Mouse (Mus musculus): Measurements from ENCODE around the gene Papss1. TPM values are rescaled to one million over a fixed set of nuclear protein-coding genes. Genes with fewer than 3 reads are reported as not detected.

Papss1 gene
- polyA plus RNA-seq, 1 experiment: 48.7 TPM

DNA sequence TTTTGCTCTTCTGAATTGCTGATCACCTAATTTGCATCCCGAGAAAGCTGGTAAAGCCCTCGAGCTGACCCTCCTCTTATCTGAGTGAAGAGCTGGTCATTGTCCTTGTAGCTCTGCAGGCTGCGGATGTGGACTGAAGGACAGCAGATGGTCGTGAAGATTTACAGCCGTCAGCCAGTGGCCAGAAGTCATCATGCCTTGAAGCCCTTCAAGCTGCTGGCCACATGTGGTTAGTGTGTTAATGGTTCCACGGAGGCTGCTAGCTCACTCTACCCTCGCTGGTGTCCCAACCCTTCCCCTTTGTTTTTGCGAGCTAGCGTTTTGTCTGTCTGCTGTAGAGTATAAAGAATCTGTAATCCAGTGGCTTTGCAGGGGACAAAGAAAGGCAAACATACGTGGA lies 73.1 kb downstream of the Papss1 start:
- no peak overlapping the region for H3ac ChIP-seq (ENCODE audit: control insufficient read depth, insufficient read length)

DNA sequence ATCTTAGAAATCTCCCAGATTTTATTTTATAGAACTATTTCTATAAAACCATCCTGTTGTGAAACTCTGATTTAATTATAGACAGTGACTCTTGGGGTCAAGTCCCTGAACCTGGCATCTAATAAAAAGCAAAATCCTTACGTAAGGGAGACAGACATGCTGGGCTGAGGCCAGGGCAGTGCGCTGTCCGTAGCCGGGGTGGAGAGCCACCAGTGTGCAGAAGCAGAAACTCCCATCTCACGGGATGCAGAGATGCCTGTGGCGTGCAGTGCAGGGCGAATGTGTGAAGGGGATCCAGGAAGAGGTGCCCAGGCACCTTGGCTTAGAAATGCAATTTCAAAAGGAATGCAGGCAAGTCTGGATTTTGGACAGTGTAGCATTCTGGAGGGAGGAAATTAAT lies 73.6 kb downstream of the Papss1 start:
- no peak overlapping the region for H3K4me3 ChIP-seq
- H3K4me2 ChIP-seq (ENCODE audit: low read depth): no peak overlapping the region
- no peak overlapping the region for H3ac ChIP-seq (ENCODE audit: control insufficient read depth, insufficient read length)
- H3K36me3 ChIP-seq (ENCODE audit: control insufficient read depth, insufficient read depth): peaks cover 4% of the 10 kb centered on the region
- H3K27me3 ChIP-seq (ENCODE audit: control insufficient read depth, insufficient read depth, insufficient read length): no peaks in the 10 kb centered on the region
- no peaks in the 10 kb centered on the region for H3K79me2 ChIP-seq (ENCODE audit: control insufficient read depth, insufficient read depth)
- TF ChIP-seq MYOD1 (IDR thresholded peaks at IDR 0.05; ENCODE audit: control insufficient read depth in 1 of 3, insufficient read length in 2 of 3, low read depth in 2 of 3) (no peak), POLR2AphosphoS2 (IDR thresholded peaks at IDR 0.05; ENCODE audit: insufficient read length, low read depth) (no peak), MYOG (IDR thresholded peaks at IDR 0.05; ENCODE audit: control insufficient read depth in 1 of 3, insufficient read depth in 1 of 3, insufficient read length in 2 of 3, low read depth in 2 of 3) (no peak), POLR2A (IDR thresholded peaks at IDR 0.05; ENCODE audit: insufficient read length, low read depth) (no peak), SRF (IDR thresholded peaks at IDR 0.05; ENCODE audit: control insufficient read depth, insufficient read length, low read depth) (no peak), TCF3 (IDR thresholded peaks at IDR 0.05; ENCODE audit: insufficient read length, low read depth) (no peak), TCF12 (IDR thresholded peaks at IDR 0.05; ENCODE audit: insufficient read depth, poor library complexity, severe bottlenecking) (no peak), MAX (IDR thresholded peaks at IDR 0.05; ENCODE audit: low read depth) (no peak), CEBPB (IDR thresholded peaks at IDR 0.05; ENCODE audit: insufficient read depth, poor library complexity, severe bottlenecking) (no peak), REST (IDR thresholded peaks at IDR 0.05; ENCODE audit: insufficient read depth, insufficient read length) (no peak), USF1 (IDR thresholded peaks at IDR 0.05; ENCODE audit: low read depth) (no peak), E2F4 (IDR thresholded peaks at IDR 0.05; ENCODE audit: insufficient read depth) (no peak)

More for the DNA sequence above, 73.1 kb downstream of the Papss1 start:
- H3K27me3 ChIP-seq (ENCODE audit: control insufficient read depth, insufficient read depth, insufficient read length): no peaks in the 10 kb centered on the region
- TF ChIP-seq E2F4 (IDR thresholded peaks at IDR 0.05; ENCODE audit: insufficient read depth): no peak
- TF ChIP-seq CEBPB (IDR thresholded peaks at IDR 0.05; ENCODE audit: insufficient read depth, poor library complexity, severe bottlenecking): no peak
- TF ChIP-seq MYOD1 (IDR thresholded peaks at IDR 0.05; ENCODE audit: control insufficient read depth in 1 of 3, insufficient read length in 2 of 3, low read depth in 2 of 3): peak in 1 of 3 experiments; percentile 19
- no peak for TF ChIP-seq TCF12 (IDR thresholded peaks at IDR 0.05; ENCODE audit: insufficient read depth, poor library complexity, severe bottlenecking)
- peaks cover 7% of the 10 kb centered on the region for H3K36me3 ChIP-seq (ENCODE audit: control insufficient read depth, insufficient read depth)
- H3K79me2 ChIP-seq (ENCODE audit: control insufficient read depth, insufficient read depth): no peaks in the 10 kb centered on the region
- H3K4me2 ChIP-seq (ENCODE audit: low read depth): no peak overlapping the region
- no peak overlapping the region for H3K4me3 ChIP-seq

DNA sequence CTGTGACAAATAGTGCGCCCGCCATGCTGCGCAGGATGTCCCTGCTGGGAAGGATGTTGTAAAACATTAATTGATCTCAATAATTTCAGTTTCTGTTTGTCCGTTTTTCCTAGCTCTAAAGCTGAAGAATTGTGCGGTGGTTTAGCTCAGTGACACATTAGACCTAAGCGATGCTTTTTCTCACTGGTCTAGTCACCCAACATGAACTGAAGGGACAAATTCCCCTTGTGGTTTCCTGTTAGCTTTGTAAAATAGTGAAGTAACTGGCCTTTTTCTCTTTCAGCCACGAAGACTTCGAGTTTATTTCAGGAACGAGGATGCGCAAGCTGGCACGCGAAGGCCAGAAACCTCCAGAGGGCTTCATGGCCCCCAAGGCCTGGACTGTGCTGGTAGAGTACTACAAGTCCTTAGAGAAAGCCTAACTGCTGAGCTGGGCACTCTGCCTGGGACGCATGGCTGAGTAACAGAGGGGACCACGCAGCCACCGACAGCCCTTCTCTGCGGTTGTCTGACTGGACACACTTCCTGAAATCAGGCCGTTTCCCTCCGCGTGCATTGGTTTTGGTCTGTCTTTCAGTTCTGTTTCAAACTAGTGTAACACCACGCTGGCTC lies 78.2 kb downstream of the Papss1 start:
- Histone ChIP-seq H3K79me2 (ENCODE audit: control insufficient read depth, insufficient read depth) (no peaks in the 10 kb centered on the region), H3K36me3 (ENCODE audit: control insufficient read depth, insufficient read depth) (peaks cover 7% of the 10 kb centered on the region), H3ac (ENCODE audit: control insufficient read depth, insufficient read length) (no peak overlapping the region), H3K27me3 (ENCODE audit: control insufficient read depth, insufficient read depth, insufficient read length) (no peaks in the 10 kb centered on the region), H3K4me2 (ENCODE audit: low read depth) (no peak overlapping the region), H3K4me3 (no peak overlapping the region)
- TF ChIP-seq USF1 (IDR thresholded peaks at IDR 0.05; ENCODE audit: low read depth) (no peak), CEBPB (IDR thresholded peaks at IDR 0.05; ENCODE audit: insufficient read depth, poor library complexity, severe bottlenecking) (no peak)

GRCm38 (mm10) chr3:131645203-131645602 lies 80.6 kb downstream of the Papss1 start:
- H3K4me2 ChIP-seq (ENCODE audit: low read depth): no peak overlapping the region
- H3ac ChIP-seq (ENCODE audit: control insufficient read depth, insufficient read length): no peak overlapping the region
- H3K79me2 ChIP-seq (ENCODE audit: control insufficient read depth, insufficient read depth): no peaks in the 10 kb centered on the region
- peaks cover 3% of the 10 kb centered on the region for H3K36me3 ChIP-seq (ENCODE audit: control insufficient read depth, insufficient read depth)
- no peak overlapping the region for H3K4me3 ChIP-seq
- no peaks in the 10 kb centered on the region for H3K27me3 ChIP-seq (ENCODE audit: control insufficient read depth, insufficient read depth, insufficient read length)
- TF ChIP-seq E2F4 (IDR thresholded peaks at IDR 0.05; ENCODE audit: insufficient read depth) (no peak), CEBPB (IDR thresholded peaks at IDR 0.05; ENCODE audit: insufficient read depth, poor library complexity, severe bottlenecking) (no peak), REST (IDR thresholded peaks at IDR 0.05; ENCODE audit: insufficient read depth, insufficient read length) (no peak), TCF3 (IDR thresholded peaks at IDR 0.05; ENCODE audit: insufficient read length, low read depth) (no peak), USF1 (IDR thresholded peaks at IDR 0.05; ENCODE audit: low read depth) (no peak), MYOG (IDR thresholded peaks at IDR 0.05; ENCODE audit: control insufficient read depth in 1 of 3, insufficient read depth in 1 of 3, insufficient read length in 2 of 3, low read depth in 2 of 3) (no peak), SRF (IDR thresholded peaks at IDR 0.05; ENCODE audit: control insufficient read depth, insufficient read length, low read depth) (no peak), POLR2A (IDR thresholded peaks at IDR 0.05; ENCODE audit: insufficient read length, low read depth) (no peak), POLR2AphosphoS2 (IDR thresholded peaks at IDR 0.05; ENCODE audit: insufficient read length, low read depth) (no peak), MAX (IDR thresholded peaks at IDR 0.05; ENCODE audit: low read depth) (no peak), MYOD1 (IDR thresholded peaks at IDR 0.05; ENCODE audit: control insufficient read depth in 1 of 3, insufficient read length in 2 of 3, low read depth in 2 of 3) (no peak), TCF12 (IDR thresholded peaks at IDR 0.05; ENCODE audit: insufficient read depth, poor library complexity, severe bottlenecking) (no peak)

- Histone ChIP-seq H3K4me2 (ENCODE audit: low read depth) (no peak overlapping the region), H3K27me3 (ENCODE audit: control insufficient read depth, insufficient read depth, insufficient read length) (no peaks in the 10 kb centered on the region), H3K4me3 (no peak overlapping the region), H3ac (ENCODE audit: control insufficient read depth, insufficient read length) (no peak overlapping the region), H3K79me2 (ENCODE audit: control insufficient read depth, insufficient read depth) (no peaks in the 10 kb centered on the region), H3K36me3 (ENCODE audit: control insufficient read depth, insufficient read depth) (no peaks in the 10 kb centered on the region)
- TF ChIP-seq TCF12 (IDR thresholded peaks at IDR 0.05; ENCODE audit: insufficient read depth, poor library complexity, severe bottlenecking): no peak
- TF ChIP-seq MYOD1 (IDR thresholded peaks at IDR 0.05; ENCODE audit: control insufficient read depth in 1 of 3, insufficient read length in 2 of 3, low read depth in 2 of 3): no peak
- no peak for TF ChIP-seq USF1 (IDR thresholded peaks at IDR 0.05; ENCODE audit: low read depth)
- no peak for TF ChIP-seq POLR2AphosphoS2 (IDR thresholded peaks at IDR 0.05; ENCODE audit: insufficient read length, low read depth)
- no peak for TF ChIP-seq POLR2A (IDR thresholded peaks at IDR 0.05; ENCODE audit: insufficient read length, low read depth)
- no peak for TF ChIP-seq MYOG (IDR thresholded peaks at IDR 0.05; ENCODE audit: control insufficient read depth in 1 of 3, insufficient read depth in 1 of 3, insufficient read length in 2 of 3, low read depth in 2 of 3)
- TF ChIP-seq CEBPB (IDR thresholded peaks at IDR 0.05; ENCODE audit: insufficient read depth, poor library complexity, severe bottlenecking): no peak
- no peak for TF ChIP-seq REST (IDR thresholded peaks at IDR 0.05; ENCODE audit: insufficient read depth, insufficient read length)
- no peak for TF ChIP-seq SRF (IDR thresholded peaks at IDR 0.05; ENCODE audit: control insufficient read depth, insufficient read length, low read depth)
These were observed 89.8 kb downstream of the Papss1 start for GRCm38 (mm10) chr3:131654366-131654765.

Data from myocyte (in vitro differentiated cells).